Mouse (Mus musculus): ENCODE measurements at regions not wholly inside any gene's neighbourhood (a gene's known extent, or its start where the extent isn't known, plus 50 kb on each side); places are given as distances from the start of the nearest gene placed in this dataset.

DNA sequence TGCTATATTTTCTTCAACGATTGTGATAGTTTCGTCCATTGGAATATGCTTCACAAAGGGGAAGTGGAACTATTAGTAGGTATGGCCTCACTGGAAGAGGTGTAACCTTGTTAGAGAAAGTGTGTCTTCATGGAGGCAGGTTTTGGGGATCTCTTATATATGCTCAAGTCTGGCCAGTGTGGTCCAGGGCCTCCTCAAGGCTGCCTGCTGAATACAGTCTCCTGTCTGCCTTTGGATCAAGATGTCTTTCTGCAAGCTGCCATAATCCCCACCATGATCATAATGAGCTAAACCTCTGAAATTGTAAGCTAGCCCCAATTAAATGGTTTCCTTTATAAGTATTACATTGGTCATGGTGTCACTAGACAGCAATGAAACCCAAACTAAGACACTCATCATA is 384.3 kb downstream of the Btbd3 start:
- Histone ChIP-seq H3K27ac (no peak overlapping the region), H3K4me3 (no peak overlapping the region), H3K36me3 (ENCODE audit: poor library complexity, severe bottlenecking) (no peaks in the 10 kb centered on the region), H3K9ac (no peak overlapping the region), H3K27me3 (no peaks in the 10 kb centered on the region), H3K9me3 (replicated peaks) (no peaks in the 10 kb centered on the region), H3K4me2 (no peak overlapping the region), H3K4me1 (no peaks in the 10 kb centered on the region)
- no peak; the same call in 1 of the 2 replicates for ATAC-seq
- 95% methylated on average over 2 of the region's 2 CpGs for WGBS

GRCm38 (mm10) chr2:138641335-138641734 is 385.0 kb downstream of the Btbd3 start:
- Histone ChIP-seq H3K4me1 (no peaks in the 10 kb centered on the region), H3K4me3 (no peak overlapping the region), H3K36me3 (ENCODE audit: poor library complexity, severe bottlenecking) (no peaks in the 10 kb centered on the region), H3K9me3 (replicated peaks) (no peaks in the 10 kb centered on the region), H3K27ac (no peak overlapping the region), H3K27me3 (no peaks in the 10 kb centered on the region), H3K4me2 (no peak overlapping the region), H3K9ac (no peak overlapping the region)
- ATAC-seq = peak; percentile 19; the same call in 1 of the 2 replicates
- 58% methylated on average over 1 of the region's 1 CpGs for WGBS

GRCm38 (mm10) chr2:138648616-138649015 is 392.3 kb downstream of the Btbd3 start:
- Histone ChIP-seq H3K4me1 (no peaks in the 10 kb centered on the region), H3K4me2 (no peak overlapping the region), H3K9ac (no peak overlapping the region), H3K27me3 (no peaks in the 10 kb centered on the region), H3K36me3 (ENCODE audit: poor library complexity, severe bottlenecking) (no peaks in the 10 kb centered on the region), H3K27ac (no peak overlapping the region), H3K9me3 (replicated peaks) (no peaks in the 10 kb centered on the region), H3K4me3 (no peak overlapping the region)
- ATAC-seq = no peak
- WGBS = 34% methylated on average over 3 of the region's 3 CpGs

GRCm38 (mm10) chr2:138659376-138659775 is 403.0 kb downstream of the Btbd3 start:
- Histone ChIP-seq H3K27ac (no peak overlapping the region), H3K4me1 (peaks cover 15% of the 10 kb centered on the region; the same call in 1 of the 2 replicates), H3K9ac (no peak overlapping the region), H3K27me3 (no peaks in the 10 kb centered on the region), H3K4me2 (no peak overlapping the region), H3K9me3 (replicated peaks) (no peaks in the 10 kb centered on the region), H3K4me3 (no peak overlapping the region), H3K36me3 (ENCODE audit: poor library complexity, severe bottlenecking) (no peaks in the 10 kb centered on the region)
- ATAC-seq = no peak

- no peak overlapping the region for H3K4me3 ChIP-seq
- no peaks in the 10 kb centered on the region for H3K36me3 ChIP-seq (ENCODE audit: poor library complexity, severe bottlenecking)
- H3K4me1 ChIP-seq = peaks cover 5% of the 10 kb centered on the region
- H3K9ac ChIP-seq = no peak overlapping the region
- no peak overlapping the region for H3K4me2 ChIP-seq
- no peaks in the 10 kb centered on the region for H3K27me3 ChIP-seq
- H3K9me3 ChIP-seq (replicated peaks) = no peaks in the 10 kb centered on the region
- ATAC-seq = peak; percentile 38; the same call in 1 of the 2 replicates
- H3K27ac ChIP-seq = no peak overlapping the region
These were observed 413.9 kb downstream of the Btbd3 start for GRCm38 (mm10) chr2:138670307-138670706.

DNA sequence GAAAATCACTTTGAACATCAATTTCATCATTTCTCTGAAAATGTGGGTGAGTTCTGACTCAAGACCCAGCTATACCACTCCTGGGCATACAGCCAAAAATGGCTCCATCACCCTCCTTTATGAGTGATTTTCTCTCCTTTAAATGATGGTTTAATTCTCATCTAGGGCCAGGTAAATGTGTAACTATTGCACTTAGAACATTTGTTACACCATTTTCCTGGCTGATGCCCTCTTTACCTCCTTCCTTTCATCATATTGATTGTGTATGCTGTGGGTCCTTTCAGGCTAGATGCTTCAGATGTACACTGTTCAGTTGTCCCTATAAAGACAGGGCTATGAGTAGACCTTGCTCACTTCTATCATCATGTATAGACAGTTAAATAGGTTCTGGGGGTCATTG is 418.4 kb downstream of the Btbd3 start:
- H3K9ac ChIP-seq = no peak overlapping the region
- no peaks in the 10 kb centered on the region for H3K9me3 ChIP-seq (replicated peaks)
- H3K27ac ChIP-seq = no peak overlapping the region
- no peak overlapping the region for H3K4me3 ChIP-seq
- ATAC-seq = no peak
- H3K36me3 ChIP-seq (ENCODE audit: poor library complexity, severe bottlenecking) = no peaks in the 10 kb centered on the region
- no peak overlapping the region for H3K4me2 ChIP-seq
- H3K4me1 ChIP-seq = peaks cover 5% of the 10 kb centered on the region
- no peaks in the 10 kb centered on the region for H3K27me3 ChIP-seq

DNA sequence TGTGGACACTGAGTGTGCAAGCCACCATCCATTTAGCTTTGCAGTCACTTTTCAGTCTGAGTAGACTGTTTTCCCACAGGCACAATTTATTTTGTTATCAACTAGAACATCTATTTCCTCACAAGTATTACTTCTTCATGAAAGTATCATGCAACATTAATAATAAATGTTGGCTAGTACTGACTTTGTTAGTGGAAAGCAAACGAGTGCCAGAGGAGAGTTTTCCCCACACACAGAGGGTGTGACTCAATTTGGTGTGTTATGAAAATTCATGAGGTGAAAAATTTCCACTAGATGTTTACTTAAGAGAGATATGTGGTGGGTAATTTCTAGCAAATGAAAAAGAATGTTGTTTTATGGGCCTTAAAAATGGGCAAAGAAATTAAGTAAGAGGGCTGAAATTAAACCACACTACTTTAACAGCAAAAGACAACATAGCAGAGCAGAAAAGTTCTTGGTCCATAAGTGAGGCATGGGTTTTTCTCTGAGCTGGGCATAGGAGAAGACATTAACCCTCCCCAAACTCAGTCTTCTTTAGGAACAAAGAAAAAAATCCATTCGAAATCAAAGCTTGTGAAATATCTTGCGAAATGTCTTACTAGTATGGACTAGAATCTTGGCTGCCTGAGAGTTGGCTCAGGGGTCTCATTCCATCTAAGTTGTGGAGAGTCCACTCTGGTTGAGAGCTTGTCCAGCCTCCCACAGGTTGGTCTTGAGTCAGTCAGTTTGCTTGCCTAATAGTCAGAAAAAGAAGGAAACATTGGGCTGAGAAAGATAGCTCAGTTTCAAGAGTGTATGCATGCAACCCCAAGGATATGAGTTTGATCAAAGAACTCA is 419.1 kb downstream of the Btbd3 start:
- Histone ChIP-seq H3K9ac (no peak overlapping the region), H3K9me3 (replicated peaks) (no peaks in the 10 kb centered on the region), H3K27me3 (no peaks in the 10 kb centered on the region), H3K36me3 (ENCODE audit: poor library complexity, severe bottlenecking) (no peaks in the 10 kb centered on the region), H3K27ac (no peak overlapping the region), H3K4me3 (no peak overlapping the region), H3K4me1 (no peaks in the 10 kb centered on the region), H3K4me2 (no peak overlapping the region)
- no peak for ATAC-seq
- WGBS = 85% methylated on average over 3 of the region's 3 CpGs

GRCm38 (mm10) chr2:138688140-138688871 is 431.9 kb downstream of the Btbd3 start:
- peak; percentile 88 for ATAC-seq

DNA sequence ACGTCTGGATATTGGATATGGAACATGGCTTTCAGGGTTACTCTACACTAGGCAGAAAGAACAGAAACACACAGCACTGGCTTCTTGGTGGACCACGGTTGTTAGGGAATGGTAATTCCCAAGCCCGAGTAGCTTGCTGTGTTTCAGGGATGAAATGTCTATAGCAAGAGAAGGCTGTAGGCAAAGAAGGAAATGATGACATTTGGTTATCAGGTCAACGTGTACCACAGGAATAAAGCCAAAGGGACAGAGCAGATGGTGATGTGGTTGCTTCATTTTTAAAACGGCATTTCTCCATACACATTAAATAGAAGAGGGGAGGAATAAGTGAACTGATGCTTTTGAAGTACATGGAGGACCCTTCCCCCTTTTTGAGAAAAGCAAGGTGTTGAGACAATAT is 433.1 kb downstream of the Btbd3 start:
- ATAC-seq = no peak
- Histone ChIP-seq H3K27ac (no peak overlapping the region), H3K27me3 (no peaks in the 10 kb centered on the region), H3K9me3 (replicated peaks) (no peaks in the 10 kb centered on the region), H3K4me1 (no peaks in the 10 kb centered on the region), H3K36me3 (ENCODE audit: poor library complexity, severe bottlenecking) (no peaks in the 10 kb centered on the region), H3K4me3 (no peak overlapping the region), H3K4me2 (no peak overlapping the region), H3K9ac (no peak overlapping the region)
- WGBS = 87% methylated on average over 5 of the region's 5 CpGs

More at GRCm38 (mm10) chr2:138688140-138688871, 431.9 kb downstream of the Btbd3 start:
- Histone ChIP-seq H3K27me3 (no peaks in the 10 kb centered on the region), H3K36me3 (ENCODE audit: poor library complexity, severe bottlenecking) (no peaks in the 10 kb centered on the region), H3K4me1 (no peaks in the 10 kb centered on the region), H3K27ac (no peak overlapping the region), H3K9me3 (replicated peaks) (no peaks in the 10 kb centered on the region), H3K4me3 (no peak overlapping the region), H3K9ac (no peak overlapping the region), H3K4me2 (no peak overlapping the region)

DNA sequence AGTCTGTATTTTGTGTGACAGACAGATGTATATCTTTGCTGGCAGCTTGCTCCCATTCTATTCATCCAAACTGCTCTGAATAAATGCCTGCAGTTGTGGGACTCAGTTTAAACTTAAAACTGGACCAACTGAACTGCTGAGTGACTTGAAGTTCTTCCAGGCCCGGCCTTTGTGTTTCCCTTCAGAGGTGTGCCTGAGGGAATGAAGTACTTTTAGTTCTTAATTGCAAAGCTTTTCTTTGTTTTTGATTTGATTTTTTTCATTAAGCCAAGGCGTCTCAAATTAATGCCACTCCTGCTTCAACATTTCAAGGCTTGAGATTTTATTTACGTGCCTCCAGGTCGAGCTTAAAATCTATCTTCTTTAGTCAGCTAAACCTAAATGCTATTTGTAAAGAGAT is 446.4 kb downstream of the Btbd3 start:
- 78% methylated on average over 4 of the region's 4 CpGs for WGBS
- no peak overlapping the region for H3K4me2 ChIP-seq
- no peaks in the 10 kb centered on the region for H3K4me1 ChIP-seq
- H3K9ac ChIP-seq = no peak overlapping the region
- H3K9me3 ChIP-seq (replicated peaks) = no peaks in the 10 kb centered on the region
- H3K36me3 ChIP-seq (ENCODE audit: poor library complexity, severe bottlenecking) = no peaks in the 10 kb centered on the region
- no peak overlapping the region for H3K4me3 ChIP-seq
- ATAC-seq = no peak
- H3K27ac ChIP-seq = no peak overlapping the region
- H3K27me3 ChIP-seq = no peaks in the 10 kb centered on the region

GRCm38 (mm10) chr2:138703943-138704541 is 447.7 kb downstream of the Btbd3 start:
- ATAC-seq = no peak
- WGBS = 93% methylated on average over 4 of the region's 4 CpGs
- no peak overlapping the region; the same call in 1 of the 2 replicates for H3K27ac ChIP-seq

GRCm38 (mm10) chr2:138708763-138709162 is 452.4 kb downstream of the Btbd3 start:
- Histone ChIP-seq H3K27ac (no peak overlapping the region), H3K36me3 (ENCODE audit: poor library complexity, severe bottlenecking) (no peaks in the 10 kb centered on the region), H3K9me3 (replicated peaks) (no peaks in the 10 kb centered on the region), H3K4me1 (no peaks in the 10 kb centered on the region), H3K9ac (no peak overlapping the region), H3K4me2 (no peak overlapping the region), H3K27me3 (no peaks in the 10 kb centered on the region), H3K4me3 (no peak overlapping the region)
- no peak for ATAC-seq
- WGBS = 26% methylated on average over 2 of the region's 2 CpGs

More at GRCm38 (mm10) chr2:138703943-138704541, 447.7 kb downstream of the Btbd3 start:
- H3K9me3 ChIP-seq (replicated peaks) = no peaks in the 10 kb centered on the region
- no peaks in the 10 kb centered on the region for H3K36me3 ChIP-seq (ENCODE audit: poor library complexity, severe bottlenecking)
- no peaks in the 10 kb centered on the region for H3K27me3 ChIP-seq
- H3K4me1 ChIP-seq = no peaks in the 10 kb centered on the region
- no peak overlapping the region for H3K9ac ChIP-seq
- H3K4me3 ChIP-seq = no peak overlapping the region
- no peak overlapping the region for H3K4me2 ChIP-seq

Data from forebrain, embryonic 13.5 days (tissue).